Mouse (Mus musculus) adrenal gland, adult 18-20 months (tissue): ENCODE data around the gene Sos1. TPM values are rescaled to one million over a fixed set of nuclear protein-coding genes. Genes with fewer than 3 reads are reported as not detected.
A peak's percentile ranks its signal among the peaks of the same experiment; 100 is the strongest.

Experiments
- DNase-seq, 2 experiments: peaks; one replicate each; pipeline ENCODE4 v3.0.0; 2021 to 2022; ENCODE audit warnings: low spot score in 2 of 2
- long read RNA-seq, 2 experiments: library from polyadenylated mRNA; stranded (forward); transcript quantifications; one replicate each; pipeline ENCODE4 v2.0.0; 2021
- total RNA-seq, 2 experiments: library from RNA; stranded (reverse); gene quantifications; 1 replicate in 1 of 2; 2 replicates in 1 of 2; pipeline ENCODE4 v1.2.3; 2021

Sos1 gene
- total RNA-seq, result 10 to 100 TPM; 21.8 to 27.2 TPM
- long read RNA-seq, experiment 1, full-length matches to known transcripts, result 1 of 5 reads
- long read RNA-seq, experiment 1, partial matches to known transcripts, result 2 of 5 reads
- long read RNA-seq, experiment 1, other reads (novel, unspliced or antisense), result 2 of 5 reads
- long read RNA-seq, experiment 2, partial matches to known transcripts, result 9 of 10 reads
- long read RNA-seq, experiment 2, other reads (novel, unspliced or antisense), result 1 of 10 reads

DNA sequence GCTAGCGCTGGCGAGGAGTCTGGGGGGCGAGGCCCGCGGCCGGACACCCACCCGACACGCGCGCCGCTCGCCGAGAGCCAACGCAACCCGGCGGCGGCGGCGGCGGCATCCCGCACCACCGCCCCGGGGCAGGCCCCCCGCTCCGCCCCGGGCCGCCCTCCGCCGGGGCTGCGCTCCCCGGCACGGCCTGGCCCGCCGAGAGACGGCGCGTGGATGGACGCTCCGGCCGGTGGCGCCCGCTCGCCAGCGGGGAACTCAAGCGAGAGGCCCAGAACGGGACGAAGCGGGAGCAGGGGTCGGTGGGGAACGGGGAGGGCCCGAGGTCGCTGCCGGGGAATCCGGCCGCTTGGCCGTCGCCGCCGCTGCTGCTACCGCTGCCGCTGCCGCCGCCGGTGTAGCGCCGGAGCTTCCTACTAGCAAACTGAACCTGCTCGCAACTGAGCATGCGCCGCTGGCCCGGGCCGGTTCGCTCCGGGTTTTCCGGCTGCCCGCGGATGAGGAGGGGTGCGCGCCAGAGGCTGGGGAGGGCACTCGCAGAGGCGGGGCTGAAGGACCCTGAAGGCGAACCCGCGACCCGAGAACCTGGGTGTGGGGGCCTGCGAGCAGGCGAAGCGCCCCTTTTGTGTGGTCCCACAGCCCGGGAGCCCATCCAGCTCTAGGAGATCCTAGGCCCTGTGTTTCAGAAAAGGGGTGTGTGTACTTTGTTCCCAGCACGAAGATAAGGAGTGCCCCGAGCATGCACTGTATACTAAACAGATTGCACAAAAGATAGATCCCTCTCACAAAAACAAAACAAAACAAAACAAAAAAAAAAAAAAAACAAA lies at the start of gene Sos1:
Gene Sos1 (minus strand): TSS at position 423 of the 824 bp plus-strand sequence.
- peak; percentile 97 to 98 for DNase-seq

DNA sequence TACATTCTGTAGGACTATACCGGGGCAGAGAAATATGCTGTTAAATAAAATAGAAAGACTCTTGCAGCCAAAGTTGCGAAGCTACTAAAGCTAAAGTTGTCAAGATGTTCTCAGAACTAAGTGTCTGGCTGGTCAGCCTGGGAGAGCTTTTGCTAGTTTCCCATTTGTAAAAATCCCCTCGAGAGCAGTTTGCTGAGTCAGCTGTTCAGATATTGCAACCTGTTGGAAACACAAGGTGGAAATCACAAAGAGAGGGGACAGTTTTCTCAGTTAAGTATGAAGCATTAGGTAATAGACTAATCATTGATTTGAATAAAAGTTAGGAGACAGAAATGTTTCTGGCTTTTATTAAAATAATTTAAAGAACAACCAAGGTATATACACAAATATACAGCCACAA lies 43.0 kb upstream of the Sos1 start:
- no peak for DNase-seq

DNA sequence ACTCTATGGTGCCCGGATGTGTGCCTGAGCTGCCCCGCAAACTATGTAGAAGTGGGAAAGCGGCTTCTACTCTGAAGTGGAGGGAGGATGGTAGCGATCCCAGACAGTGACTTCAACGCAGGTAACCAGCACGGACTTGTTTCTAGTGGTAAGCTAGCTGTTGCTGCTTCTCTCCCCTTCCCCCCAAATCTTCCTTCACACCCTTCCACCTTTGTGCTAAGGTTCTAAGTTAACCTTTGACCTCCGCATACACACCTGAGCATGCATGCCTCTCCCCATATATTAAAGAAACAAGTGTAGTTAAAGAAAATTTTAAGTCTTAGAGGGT lies 41.9 kb upstream of the Sos1 start:
- no peak for DNase-seq

GRCm38 (mm10) chr17:80521521-80522228 lies 41.4 kb upstream of the Sos1 start:
- DNase-seq, result no peak

DNA sequence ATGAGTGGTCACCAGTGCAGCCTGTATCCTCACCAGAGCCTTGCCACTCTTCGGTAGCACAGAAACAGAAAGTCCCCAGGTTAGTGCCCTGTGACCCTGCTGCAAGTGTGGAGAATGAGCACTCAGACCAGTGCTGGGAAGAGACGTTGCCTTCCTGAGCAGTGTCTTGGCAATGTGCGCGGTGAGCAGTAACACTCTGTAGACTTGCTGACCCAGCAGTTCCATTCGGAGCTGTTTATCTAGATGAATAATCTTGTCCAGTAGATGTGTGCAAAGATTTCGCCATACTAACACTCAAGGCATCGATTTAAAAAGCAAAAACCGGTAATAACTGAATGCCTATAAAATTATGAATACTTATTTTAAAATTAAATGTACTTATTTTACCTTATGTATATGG lies 40.3 kb upstream of the Sos1 start:
- DNase-seq, result no peak

GRCm38 (mm10) chr17:80518811-80519210 lies 38.6 kb upstream of the Sos1 start:
- no peak for DNase-seq

DNA sequence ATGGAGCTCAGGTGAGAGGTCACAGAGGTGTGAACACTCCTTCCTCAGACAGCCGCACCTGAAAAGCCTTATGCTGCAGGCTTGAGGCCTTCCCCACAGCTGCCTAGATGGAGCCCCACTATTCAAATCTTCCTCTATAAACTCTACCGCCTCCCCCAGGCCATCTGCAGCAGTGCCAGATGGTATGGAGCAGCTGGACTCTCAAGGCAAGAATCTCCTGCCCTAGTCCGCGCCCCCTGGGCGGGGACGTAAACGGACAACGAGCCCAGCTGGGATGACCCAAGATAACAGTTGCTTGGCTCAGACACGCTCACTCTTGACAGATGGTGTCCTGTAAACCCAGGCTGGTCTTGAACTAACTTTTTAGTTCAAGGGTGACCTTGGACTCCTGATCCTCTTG lies 37.0 kb upstream of the Sos1 start:
- DNase-seq, result no peak

DNA sequence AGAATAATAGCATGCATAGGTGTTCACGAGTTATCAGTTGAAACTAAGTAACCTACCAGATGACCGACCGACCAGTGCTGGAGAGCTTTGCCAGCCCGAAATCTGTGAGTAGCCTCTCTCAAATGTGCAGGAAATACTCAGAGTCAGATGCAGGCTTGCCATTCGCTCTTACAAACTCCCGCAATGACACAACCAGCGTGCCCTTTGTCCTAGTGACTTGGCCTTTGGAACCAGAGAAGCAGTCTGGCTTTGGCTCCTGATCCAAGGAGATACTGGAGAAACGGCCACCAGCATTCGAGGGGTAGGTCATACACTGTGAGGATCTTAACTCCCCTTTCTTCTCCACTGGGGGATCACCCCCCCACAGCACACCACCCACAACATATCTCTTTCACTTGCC lies 35.7 kb upstream of the Sos1 start:
- DNase-seq, result no peak

DNA sequence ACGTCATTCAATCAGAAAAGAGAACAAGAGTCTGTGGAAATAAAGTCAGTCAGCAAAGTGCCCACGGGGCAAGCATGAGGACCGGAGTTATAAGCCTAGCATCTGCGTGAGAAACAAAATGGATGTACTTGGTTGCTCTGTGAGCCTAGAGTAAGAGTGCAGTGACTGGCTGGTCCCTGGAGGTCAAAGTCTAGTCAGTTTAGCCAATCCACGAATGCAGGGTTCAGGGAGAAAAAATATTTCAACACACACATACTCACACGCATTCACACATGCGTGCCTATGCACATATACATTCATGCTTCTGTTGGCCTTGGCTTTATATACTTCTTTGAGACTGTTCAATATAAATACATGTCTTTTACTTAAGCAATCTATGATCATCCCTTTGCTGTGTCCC lies 35.3 kb upstream of the Sos1 start:
- no peak for DNase-seq

GRCm38 (mm10) chr17:80513766-80514165 lies 33.5 kb upstream of the Sos1 start:
- no peak for DNase-seq

DNA sequence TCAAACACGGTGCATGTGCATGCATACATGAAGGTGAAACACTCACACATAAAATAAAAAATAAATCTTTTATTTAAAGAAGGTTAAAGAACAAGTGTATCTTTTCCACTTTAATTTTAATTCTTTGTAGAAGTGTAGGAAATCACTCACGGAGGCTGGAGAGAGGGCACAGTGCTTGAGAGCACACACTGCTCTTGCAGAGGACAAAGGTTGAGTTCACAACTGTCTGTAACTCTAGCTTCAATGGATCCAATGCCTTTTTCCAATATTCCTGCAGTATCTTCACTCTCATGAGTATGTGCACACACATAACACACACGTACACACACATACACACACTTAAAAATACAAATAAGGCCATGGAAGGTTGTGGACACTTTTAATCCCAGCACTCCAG lies 30.2 kb upstream of the Sos1 start:
- DNase-seq, result no peak

GRCm38 (mm10) chr17:80509494-80510458 lies 29.5 kb upstream of the Sos1 start:
- no peak for DNase-seq

DNA sequence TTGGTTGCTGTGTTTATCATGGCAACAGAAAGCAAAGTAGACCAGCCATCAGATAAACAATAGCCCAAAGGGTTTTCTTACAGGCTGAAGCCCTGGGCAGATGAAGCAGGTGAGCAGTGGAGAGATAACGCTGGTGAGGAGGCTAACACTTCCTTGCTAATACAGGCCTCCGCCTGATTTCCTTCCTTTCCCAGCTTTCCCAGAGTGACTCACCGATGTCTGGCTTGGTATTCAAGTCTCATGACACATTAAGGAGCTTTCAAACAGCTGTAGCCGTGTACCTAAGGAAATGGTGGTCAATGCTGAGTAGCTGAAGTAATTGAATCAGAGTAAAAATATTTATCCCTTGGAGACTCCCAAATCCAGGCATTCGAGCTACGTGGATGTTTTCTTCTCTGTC lies 25.5 kb upstream of the Sos1 start:
- no peak for DNase-seq

DNA sequence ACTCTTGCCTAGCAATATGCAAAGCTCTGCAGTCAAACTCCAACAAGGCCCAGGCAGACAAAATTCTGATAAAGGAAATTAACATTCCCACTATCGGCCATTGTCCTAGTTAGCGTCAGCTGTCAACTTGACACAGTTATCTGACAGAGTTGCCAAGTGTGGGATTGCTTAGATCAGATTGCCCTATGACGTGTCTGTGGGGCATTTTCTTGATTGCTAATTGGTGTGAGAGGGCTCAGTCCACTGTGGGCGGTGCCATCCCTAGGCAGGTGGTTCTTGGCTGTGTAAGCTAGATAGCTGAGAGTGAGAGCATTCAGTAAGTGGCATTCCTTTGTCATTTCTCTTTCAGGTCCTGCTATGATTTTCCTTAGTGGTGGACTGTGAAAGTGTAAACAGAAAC lies 25.1 kb upstream of the Sos1 start:
- no peak for DNase-seq

DNA sequence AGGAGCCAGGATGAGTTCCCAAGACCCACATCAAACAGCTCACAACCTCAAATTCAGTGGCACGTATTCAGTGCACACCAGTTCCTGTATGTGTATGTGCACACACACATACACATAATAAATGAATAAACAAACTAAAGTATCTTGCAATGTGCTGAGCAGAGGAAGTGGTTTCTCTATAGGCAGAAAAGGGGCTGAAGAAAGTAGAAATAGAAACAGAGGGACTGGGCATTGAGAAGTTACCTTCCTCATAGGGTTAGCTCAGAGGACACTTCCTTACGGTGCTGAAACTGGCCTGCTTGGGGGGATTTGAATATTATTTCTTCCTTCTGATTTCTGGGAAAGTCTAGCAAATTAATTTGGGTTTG lies 21.5 kb upstream of the Sos1 start:
- DNase-seq, result no peak

GRCm38 (mm10) chr17:80501037-80501804 lies 21.0 kb upstream of the Sos1 start:
- no peak for DNase-seq

- no peak for DNase-seq
These were observed 19.8 kb upstream of the Sos1 start for GRCm38 (mm10) chr17:80500025-80500424.

DNA sequence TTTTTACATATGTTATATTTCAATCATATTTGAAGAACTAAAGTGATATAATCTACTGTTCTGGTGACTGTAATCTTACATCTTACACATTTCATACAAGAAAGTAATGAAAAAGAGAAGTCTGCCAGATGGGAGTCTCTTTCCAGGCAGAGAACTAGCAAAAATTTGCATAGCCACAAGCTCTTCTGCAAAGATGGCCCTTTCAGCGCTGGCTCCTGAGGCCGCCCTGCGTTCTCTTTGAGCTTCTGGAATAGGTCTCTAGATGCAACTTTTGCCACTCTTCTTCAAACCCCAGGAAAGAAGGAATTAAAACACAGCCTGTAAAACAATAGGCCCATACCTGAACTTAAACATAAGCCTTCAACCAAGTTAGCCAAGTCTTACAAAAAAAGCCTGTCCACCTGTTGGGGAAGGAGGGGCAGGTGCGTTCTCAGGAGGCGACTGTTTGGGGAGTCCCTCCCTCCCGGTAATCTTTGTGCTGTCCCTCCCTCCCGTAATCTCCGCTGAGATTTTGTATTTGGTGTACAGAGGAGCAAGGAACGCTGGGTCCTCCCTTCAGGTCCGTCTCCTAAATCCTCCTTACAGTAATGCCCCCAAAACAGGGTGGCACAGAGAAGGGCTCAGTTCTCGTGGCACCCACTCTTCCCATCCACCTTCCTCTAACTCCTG lies 18.5 kb upstream of the Sos1 start:
- no peak for DNase-seq

GRCm38 (mm10) chr17:80497183-80497601 lies 16.9 kb upstream of the Sos1 start:
- DNase-seq, result no peak
